Mouse (Mus musculus) MEL (cell line): ENCODE results near the gene Fancc.

ENCODE experiments used
- CTCF ChIP-seq, 3 experiments: IDR thresholded peaks in 2 of 3; conservative IDR thresholded peaks in 1 of 3; 2 replicates each; pipeline ENCODE4 v1.5.1; 2011 to 2012; ENCODE audit warnings: low read length in 3 of 3, low read depth in 2 of 3, mild to moderate bottlenecking in 2 of 3, improper control_type of control experiment in 1 of 3, inconsistent platforms in 1 of 3, mixed read lengths in 1 of 3, moderate library complexity in 1 of 3; ENCODE audit not compliant: control insufficient read depth in 1 of 3, insufficient read depth in 1 of 3, poor library complexity in 1 of 3, severe bottlenecking in 1 of 3
- E2F4 ChIP-seq: IDR thresholded peaks from 2 replicates; pipeline ENCODE4 v1.6.1; 2011; ENCODE audit warnings: low read depth, low read length, improper control_type of control experiment, borderline replicate concordance
- EP300 ChIP-seq, 2 experiments: IDR thresholded peaks; 2 replicates each; pipeline ENCODE4 v1.6.1; 2011; ENCODE audit warnings: improper control_type of control experiment in 2 of 2, low read length in 2 of 2, low read depth in 1 of 2, mild to moderate bottlenecking in 1 of 2
- GATA1 ChIP-seq: IDR thresholded peaks from 2 replicates; pipeline ENCODE4 v1.6.1; 2011; ENCODE audit warnings: low read depth, low read length, improper control_type of control experiment
- KAT2A ChIP-seq: conservative IDR thresholded peaks from 2 replicates; pipeline ENCODE4 v1.6.1; 2012; ENCODE audit warnings: low read depth, low read length, improper control_type of control experiment, inconsistent platforms
- MAZ ChIP-seq: IDR thresholded peaks from 2 replicates; pipeline ENCODE4 v1.6.1; 2012; ENCODE audit warnings: low read depth, mild to moderate bottlenecking, inconsistent platforms, low read length, improper control_type of control experiment
- MEF2A ChIP-seq: IDR thresholded peaks from 2 replicates; pipeline ENCODE4 v1.6.1; 2014; ENCODE audit warnings: low read depth, mild to moderate bottlenecking, inconsistent platforms, low read length, improper control_type of control experiment; ENCODE audit not compliant: poor library complexity, insufficient replicate concordance, severe bottlenecking; ENCODE audit errors: extremely low read depth
- POLR2A ChIP-seq, 2 experiments: IDR thresholded peaks; 2 replicates each; pipeline ENCODE4 v1.6.1; 2011 to 2012; ENCODE audit warnings: low read length in 2 of 2, mild to moderate bottlenecking in 2 of 2, control low read depth in 1 of 2, improper control_type of control experiment in 1 of 2, low read depth in 1 of 2, moderate library complexity in 1 of 2; ENCODE audit not compliant: control insufficient read depth in 1 of 2, insufficient read depth in 1 of 2, poor library complexity in 1 of 2
- RCOR1 ChIP-seq: IDR thresholded peaks from 2 replicates; pipeline ENCODE4 v1.6.1; 2012; ENCODE audit warnings: low read depth, mild to moderate bottlenecking, inconsistent platforms, low read length, improper control_type of control experiment
- ZC3H11A ChIP-seq: IDR thresholded peaks from 2 replicates; pipeline ENCODE4 v1.6.1; 2012; ENCODE audit warnings: low read depth, mild to moderate bottlenecking, inconsistent platforms, low read length, improper control_type of control experiment
- ZKSCAN1 ChIP-seq: IDR thresholded peaks from 2 replicates; pipeline ENCODE4 v1.6.1; 2012; ENCODE audit warnings: low read depth, mild to moderate bottlenecking, inconsistent platforms, low read length, improper control_type of control experiment, moderate library complexity

GRCm38 (mm10) chr13:63382206-63382605, 114.9 kb downstream of the Fancc start:
- TF ChIP-seq MEF2A, result no peak
- no peak for TF ChIP-seq CTCF (IDR thresholded peaks at IDR 0.05 in 2 of 3, conservative IDR thresholded peaks at IDR 0.05 in 1 of 3; ENCODE audit: control insufficient read depth in 1 of 3, insufficient read depth in 1 of 3, low read depth in 2 of 3, low read length in 3 of 3, poor library complexity in 1 of 3, severe bottlenecking in 1 of 3)
- TF ChIP-seq ZKSCAN1, result no peak
- TF ChIP-seq ZC3H11A, result no peak
- TF ChIP-seq EP300 (IDR thresholded peaks at IDR 0.05; ENCODE audit: low read depth in 1 of 2, low read length in 2 of 2), result no peak
- TF ChIP-seq E2F4, result no peak
- no peak for TF ChIP-seq GATA1
- TF ChIP-seq POLR2A (IDR thresholded peaks at IDR 0.05; ENCODE audit: control insufficient read depth in 1 of 2, insufficient read depth in 1 of 2, low read depth in 1 of 2, low read length in 2 of 2, poor library complexity in 1 of 2), result no peak
- no peak for TF ChIP-seq MAZ
- TF ChIP-seq KAT2A, result no peak
- no peak for TF ChIP-seq RCOR1
